Mouse (Mus musculus) neural tube, embryonic 12.5 days (tissue): ENCODE measurements around the gene Htra2. TPM values are rescaled to one million over a fixed set of nuclear protein-coding genes. Genes with fewer than 3 reads are reported as not detected.

Experiments used
- ATAC-seq: fragments of 200-750 bp; cut with Nextera tagmentation; 2 replicates; pipeline ENCODE4 v1.8.0; 2017; ENCODE audit warnings: low read depth, mild to moderate bottlenecking, moderate TSS enrichment, moderate library complexity; ENCODE audit not compliant: low FRiP score
- H3K27ac ChIP-seq: fragments of 300-500 bp; sonication (generic); 2 replicates; pipeline ENCODE4 v1.5.1; 2016
- H3K27me3 ChIP-seq: fragments of 300-500 bp; sonication (generic); replicated peaks from 2 replicates; pipeline ENCODE4 v1.6.1; 2016; ENCODE audit warnings: mild to moderate bottlenecking
- H3K36me3 ChIP-seq: fragments of 300-500 bp; sonication (generic); 2 replicates; pipeline ENCODE4 v1.6.1; 2016; ENCODE audit warnings: mild to moderate bottlenecking
- H3K4me1 ChIP-seq: fragments of 300-500 bp; sonication (generic); 2 replicates; pipeline ENCODE4 v1.6.1; 2016
- H3K4me2 ChIP-seq: fragments of 300-500 bp; sonication (generic); replicated peaks from 2 replicates; pipeline ENCODE4 v1.6.1; 2016; ENCODE audit warnings: mild to moderate bottlenecking
- H3K4me3 ChIP-seq: fragments of 300-500 bp; sonication (generic); 2 replicates; pipeline ENCODE4 v1.5.1; 2016
- H3K9ac ChIP-seq: fragments of 300-500 bp; sonication (generic); 2 replicates; pipeline ENCODE4 v1.6.1; 2016; ENCODE audit warnings: mild to moderate bottlenecking
- H3K9me3 ChIP-seq: fragments of 300-500 bp; sonication (generic); 2 replicates; pipeline ENCODE4 v1.6.1; 2016; ENCODE audit warnings: mild to moderate bottlenecking
- WGBS: fragments of 180-500 bp; shearing (Covaris S2); methylation state at CpG from one replicate; pipeline ENCODE4 v1.1.7; 2016; 5-methylcytosine and 5-hydroxymethylcytosine counted together
- polyA plus RNA-seq: library from polyadenylated mRNA; unstranded; fragments of >200 nt; fragmentation: Nextera tagmentation; extraction: Ambion mirVana; gene quantifications from 2 replicates; pipeline ENCODE4 v1.2.1, GENCODE M21; 2016

The Htra2 gene
- polyA plus RNA-seq, 1 experiment from 2014 or later: 70.6 TPM

- H3K4me2 ChIP-seq: peak within 1 kb of the TSS; percentile 45
- WGBS: 3% methylated on average over 42 of the region's 42 CpGs
- peaks cover 4% of the 10 kb centered on the region for H3K36me3 ChIP-seq
- H3K4me3 ChIP-seq: no peak within 1 kb of the TSS
- H3K27ac ChIP-seq: no peak within 1 kb of the TSS
- 0 out of 2 replicates have a peak within 1 kb of the TSS, but pooled peaks have one; percentile 17 for H3K9ac ChIP-seq
- H3K9me3 ChIP-seq: no peaks in the 10 kb centered on the region
- ATAC-seq: no peak
- H3K4me1 ChIP-seq: peaks cover 16% of the 10 kb centered on the region
- peaks cover 85% of the 10 kb centered on the region for H3K27me3 ChIP-seq
Observed at GRCm38 (mm10) chr6:83086121-83087035, 31.3 kb upstream of the Htra2 start, which contains the start of gene Lbx2. Gene Lbx2, plus strand, starts transcription at chr6:83086367.

GRCm38 (mm10) chr6:83084477-83084876, 29.4 kb upstream of the Htra2 start:
- peaks cover 22% of the 10 kb centered on the region for H3K4me1 ChIP-seq
- H3K4me3 ChIP-seq: no peak overlapping the region
- no peak for ATAC-seq
- H3K9me3 ChIP-seq: no peaks in the 10 kb centered on the region
- no peak overlapping the region for H3K9ac ChIP-seq
- peaks cover 72% of the 10 kb centered on the region for H3K27me3 ChIP-seq
- no peak overlapping the region for H3K27ac ChIP-seq
- H3K4me2 ChIP-seq: no peak overlapping the region
- WGBS: 7% methylated on average over 6 of the region's 6 CpGs
- peaks cover 12% of the 10 kb centered on the region for H3K36me3 ChIP-seq

GRCm38 (mm10) chr6:83083497-83083896, 28.4 kb upstream of the Htra2 start:
- no peak overlapping the region for H3K9ac ChIP-seq
- H3K4me2 ChIP-seq: no peak overlapping the region; the same call in 1 of the 2 replicates
- WGBS: 8% methylated on average over 5 of the region's 5 CpGs
- peaks cover 12% of the 10 kb centered on the region for H3K36me3 ChIP-seq
- H3K27ac ChIP-seq: no peak overlapping the region
- no peaks in the 10 kb centered on the region for H3K9me3 ChIP-seq
- no peak overlapping the region for H3K4me3 ChIP-seq
- no peak for ATAC-seq
- H3K4me1 ChIP-seq: peaks cover 29% of the 10 kb centered on the region
- H3K27me3 ChIP-seq: peaks cover 66% of the 10 kb centered on the region

- Histone ChIP-seq H3K27me3 (peaks cover 43% of the 10 kb centered on the region), H3K9ac (no peak overlapping the region), H3K9me3 (no peaks in the 10 kb centered on the region), H3K4me3 (no peak overlapping the region), H3K36me3 (peaks cover 12% of the 10 kb centered on the region), H3K4me2 (no peak overlapping the region), H3K4me1 (peaks cover 22% of the 10 kb centered on the region), H3K27ac (no peak overlapping the region)
- ATAC-seq: no peak
- WGBS: 96% methylated on average over 5 of the region's 5 CpGs
Observed at GRCm38 (mm10) chr6:83080210-83080609, 25.1 kb upstream of the Htra2 start.

DNA sequence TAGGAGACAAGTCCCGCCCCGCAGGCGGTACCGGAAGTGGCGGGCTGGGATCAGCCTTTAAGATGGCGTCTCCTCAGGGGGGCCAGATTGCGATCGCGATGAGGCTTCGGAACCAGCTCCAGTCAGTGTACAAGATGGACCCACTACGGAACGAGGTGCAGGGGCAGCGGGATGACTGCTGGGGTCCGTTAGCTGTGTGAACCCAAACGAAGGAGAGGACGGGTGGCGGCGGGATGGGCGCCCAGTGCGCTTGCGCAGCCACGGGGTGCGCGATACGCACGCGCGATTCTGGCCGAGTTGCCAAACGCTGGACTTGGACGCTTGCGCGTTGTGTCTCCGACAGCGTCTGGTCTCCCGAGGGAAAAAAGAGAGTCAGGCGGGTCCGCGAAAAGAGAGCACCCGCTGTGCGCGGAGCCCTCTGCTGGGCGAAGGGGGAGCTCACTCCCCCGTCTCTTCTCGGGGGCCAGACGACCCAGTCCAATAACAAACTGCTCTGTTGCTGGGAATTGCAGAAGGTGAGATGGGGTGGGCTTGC, 23.3 kb upstream of the Htra2 start:
- WGBS: under 1% methylated on average over 46 of the region's 46 CpGs
- Histone ChIP-seq H3K27me3 (peaks cover 40% of the 10 kb centered on the region), H3K4me3 (peak overlapping the region; percentile 74), H3K27ac (peak overlapping the region; percentile 77; the same call in 1 of the 2 replicates), H3K4me1 (peaks cover 18% of the 10 kb centered on the region), H3K9me3 (no peaks in the 10 kb centered on the region), H3K9ac (peak overlapping the region; percentile 75), H3K4me2 (peak overlapping the region; percentile 96), H3K36me3 (peaks cover 12% of the 10 kb centered on the region)
- ATAC-seq: peak; percentile 93

- Histone ChIP-seq H3K27me3 (peaks cover 40% of the 10 kb centered on the region), H3K4me1 (peaks cover 18% of the 10 kb centered on the region), H3K9ac (peak within 1 kb of the TSS; percentile 75), H3K4me3 (peak within 1 kb of the TSS; percentile 74), H3K36me3 (peaks cover 12% of the 10 kb centered on the region), H3K4me2 (peak within 1 kb of the TSS; percentile 96), H3K27ac (peak within 1 kb of the TSS; percentile 77), H3K9me3 (no peaks in the 10 kb centered on the region)
- ATAC-seq: peak; percentile 84
- under 1% methylated on average over 54 of the region's 54 CpGs for WGBS
Observed at GRCm38 (mm10) chr6:83077630-83078323, 22.7 kb upstream of the Htra2 start, which contains the start of gene Pcgf1. Gene Pcgf1, plus strand, starts transcription at chr6:83077869.

- no peaks in the 10 kb centered on the region for H3K9me3 ChIP-seq
- H3K4me3 ChIP-seq: no peak overlapping the region
- H3K27ac ChIP-seq: no peak overlapping the region
- 0 out of 2 replicates have a peak, but pooled peaks cover under 1% of the 10 kb centered on the region for H3K36me3 ChIP-seq
- no peak for ATAC-seq
- H3K4me1 ChIP-seq: peaks cover 31% of the 10 kb centered on the region
- H3K9ac ChIP-seq: no peak overlapping the region
- WGBS: 33% methylated on average over 2 of the region's 2 CpGs
- H3K27me3 ChIP-seq: peaks cover 59% of the 10 kb centered on the region
- H3K4me2 ChIP-seq: no peak overlapping the region
Observed at GRCm38 (mm10) chr6:83074979-83075378, 19.9 kb upstream of the Htra2 start.

GRCm38 (mm10) chr6:83071220-83071619, 16.1 kb upstream of the Htra2 start:
- no peaks in the 10 kb centered on the region for H3K9me3 ChIP-seq
- H3K4me3 ChIP-seq: peak overlapping the region; percentile 8
- H3K9ac ChIP-seq: 0 out of 2 replicates have a peak overlapping the region, but pooled peaks have one; percentile 0
- no peak overlapping the region; the same call in 1 of the 2 replicates for H3K27ac ChIP-seq
- H3K36me3 ChIP-seq: no peaks in the 10 kb centered on the region
- peak overlapping the region; percentile 49 for H3K4me2 ChIP-seq
- peaks cover 24% of the 10 kb centered on the region for H3K4me1 ChIP-seq
- no peak for ATAC-seq
- H3K27me3 ChIP-seq: peaks cover 92% of the 10 kb centered on the region
- WGBS: 2% methylated on average over 24 of the region's 24 CpGs

- Histone ChIP-seq H3K4me3 (peak overlapping the region; percentile 33), H3K9me3 (no peaks in the 10 kb centered on the region), H3K27me3 (peaks cover 93% of the 10 kb centered on the region), H3K27ac (peak overlapping the region; percentile 37; the same call in 1 of the 2 replicates), H3K4me2 (peak overlapping the region; percentile 49), H3K36me3 (no peaks in the 10 kb centered on the region), H3K4me1 (peaks cover 24% of the 10 kb centered on the region), H3K9ac (peak overlapping the region; percentile 50)
- 0 out of 2 replicates have a peak, but pooled peaks have one; percentile 11 for ATAC-seq
- under 1% methylated on average over 58 of the region's 58 CpGs for WGBS
Observed at GRCm38 (mm10) chr6:83070311-83071219, 15.5 kb upstream of the Htra2 start.

DNA sequence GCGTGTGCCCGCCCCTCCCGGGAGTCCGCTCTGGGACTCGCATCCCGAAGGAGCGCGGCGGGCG, 15.0 kb upstream of the Htra2 start, which contains the start of gene Tlx2:
Gene Tlx2 (minus strand): TSS at position 47 of the 64 bp plus-strand sequence.
- ATAC-seq: no peak
- Histone ChIP-seq H3K27ac (peak within 1 kb of the TSS; percentile 37; the same call in 1 of the 2 replicates), H3K9ac (peak within 1 kb of the TSS; percentile 50), H3K4me2 (peak within 1 kb of the TSS; percentile 49), H3K9me3 (no peaks in the 10 kb centered on the region), H3K27me3 (peaks cover 96% of the 10 kb centered on the region), H3K36me3 (no peaks in the 10 kb centered on the region), H3K4me3 (peak within 1 kb of the TSS; percentile 33), H3K4me1 (peaks cover 24% of the 10 kb centered on the region)
- 3% methylated on average over 10 of the region's 10 CpGs for WGBS

- Histone ChIP-seq H3K9me3 (no peaks in the 10 kb centered on the region), H3K36me3 (no peaks in the 10 kb centered on the region), H3K4me2 (peak overlapping the region; percentile 49), H3K9ac (peak overlapping the region; percentile 50), H3K4me3 (peak overlapping the region; percentile 33), H3K4me1 (peaks cover 24% of the 10 kb centered on the region), H3K27ac (peak overlapping the region; percentile 37; the same call in 1 of the 2 replicates), H3K27me3 (peaks cover 97% of the 10 kb centered on the region)
- ATAC-seq: 0 out of 2 replicates have a peak, but pooled peaks have one; percentile 30
- WGBS: 1% methylated on average over 69 of the region's 69 CpGs
Observed at GRCm38 (mm10) chr6:83069488-83070246, 14.6 kb upstream of the Htra2 start.
